Mouse (Mus musculus) ES-E14 (cell line): ENCODE results near the gene Cfap45. TPM values are rescaled to one million over a fixed set of nuclear protein-coding genes. Genes with fewer than 3 reads are reported as not detected.

ENCODE experiments used
- DNase-seq: peaks from one replicate; pipeline ENCODE4 v3.0.0-alpha.2; 2013; ENCODE audit warnings: low read depth, low spot score
- H3K27ac ChIP-seq: 2 replicates; pipeline ENCODE4 v1.5.1; 2012; ENCODE audit warnings: low read depth, mild to moderate bottlenecking, low read length, moderate library complexity, mixed read lengths; ENCODE audit not compliant: poor library complexity, insufficient read depth, severe bottlenecking
- H3K36me3 ChIP-seq: 2 replicates; pipeline ENCODE4 v1.6.1; 2012; ENCODE audit warnings: mild to moderate bottlenecking, low read length, moderate library complexity, mixed read lengths; ENCODE audit not compliant: control insufficient read depth, poor library complexity, insufficient read depth, severe bottlenecking
- H3K4me1 ChIP-seq, 2 experiments: fragments of 150-350 bp in 1 of 2; sonication (generic) in 1 of 2; 2 replicates each; pipeline ENCODE4 v1.6.1; 2012; ENCODE audit warnings: low read length in 2 of 2, mild to moderate bottlenecking in 1 of 2, mixed read lengths in 1 of 2; ENCODE audit not compliant: control insufficient read depth in 2 of 2, insufficient read depth in 2 of 2, poor library complexity in 1 of 2
- H3K4me3 ChIP-seq, 2 experiments: fragments of 150-350 bp in 1 of 2; sonication (generic) in 1 of 2; 2 replicates each; pipeline ENCODE4 v1.5.1; 2012; ENCODE audit warnings: low read length in 2 of 2, low read depth in 1 of 2, mild to moderate bottlenecking in 1 of 2, mixed read lengths in 1 of 2; ENCODE audit not compliant: insufficient read depth in 1 of 2, poor library complexity in 1 of 2, severe bottlenecking in 1 of 2
- H3K9ac ChIP-seq: 2 replicates; pipeline ENCODE4 v1.6.1; 2012; ENCODE audit warnings: low read depth, mild to moderate bottlenecking, low read length, mixed read lengths; ENCODE audit not compliant: poor library complexity, insufficient read depth, severe bottlenecking
- H3K9me3 ChIP-seq: fragments of 150-350 bp; sonication (generic); 2 replicates; pipeline ENCODE4 v1.6.1; 2012; ENCODE audit warnings: low read depth, mild to moderate bottlenecking, low read length; ENCODE audit not compliant: control insufficient read depth, insufficient read depth
- CHD2 ChIP-seq: IDR thresholded peaks from 2 replicates; pipeline ENCODE4 v1.6.1; 2014; ENCODE audit warnings: mild to moderate bottlenecking, low read depth, low read length, inconsistent platforms
- HCFC1 ChIP-seq: IDR thresholded peaks from 2 replicates; pipeline ENCODE4 v1.6.1; 2012; ENCODE audit warnings: low read length, inconsistent platforms, borderline replicate concordance; ENCODE audit not compliant: insufficient read depth
- MAFK ChIP-seq: IDR thresholded peaks from 2 replicates; pipeline ENCODE4 v1.6.1; 2014; ENCODE audit warnings: mild to moderate bottlenecking, low read depth, low read length, inconsistent platforms; ENCODE audit not compliant: insufficient read depth
- ZC3H11A ChIP-seq: IDR thresholded peaks from 2 replicates; pipeline ENCODE4 v1.6.1; 2012; ENCODE audit warnings: low read depth, mild to moderate bottlenecking, inconsistent platforms, low read length, borderline replicate concordance
- ZNF384 ChIP-seq: IDR thresholded peaks from 2 replicates; pipeline ENCODE4 v1.6.1; 2012; ENCODE audit warnings: low read depth, low read length, inconsistent platforms
- in situ Hi-C, 2 experiments: fragments of 600-800 bp; cut with MboI; formaldehyde crosslinking; loops; one replicate each; pipeline ENCODE4 v1.15.1; 2025; ENCODE audit warnings: low sequenced_read_pairs in 2 of 2, inconsistent platforms in 1 of 2; ENCODE audit not compliant: unreplicated experiment in 2 of 2
- total RNA-seq: library from RNA; depleted of rRNA; stranded (reverse); fragments of 300-350 nt; gene quantifications from 2 replicates; pipeline ENCODE4 v1.2.3, GENCODE M21; 2012

Gene Cfap45
- total RNA-seq, 1 experiment = 0.67 TPM

GRCm38 (mm10) chr1:172550551-172550951, 29.9 kb downstream of the Cfap45 start:
- in situ Hi-C loops = no loop called here
- Histone ChIP-seq H3K27ac (no peak overlapping the region), H3K9ac (peak overlapping the region; percentile 46), H3K9me3 (no peaks in the 10 kb centered on the region), H3K4me1 (peaks cover 2 to 9% of the 10 kb centered on the region in 2 experiments; a peak in 3 of 4 replicates), H3K4me3 (peak overlapping the region; percentile 57 to 66), H3K36me3 (no peaks in the 10 kb centered on the region)
- TF ChIP-seq CHD2 = no peak
- TF ChIP-seq HCFC1 = no peak
- no peak for TF ChIP-seq MAFK
- no peak for TF ChIP-seq ZC3H11A
- TF ChIP-seq ZNF384 = no peak
- DNase-seq = peak; percentile 47

GRCm38 (mm10) chr1:172551009-172551408, 30.4 kb downstream of the Cfap45 start:
- in situ Hi-C loops = no loop called here
- H3K36me3 ChIP-seq = no peaks in the 10 kb centered on the region
- peaks cover 2 to 9% of the 10 kb centered on the region in 2 experiments; a peak in 3 of 4 replicates for H3K4me1 ChIP-seq
- no peak overlapping the region for H3K27ac ChIP-seq
- no peak overlapping the region for H3K4me3 ChIP-seq
- TF ChIP-seq MAFK (no peak), ZNF384 (no peak), CHD2 (no peak), HCFC1 (no peak), ZC3H11A (no peak)
- H3K9me3 ChIP-seq = no peaks in the 10 kb centered on the region
- H3K9ac ChIP-seq = no peak overlapping the region
- no peak for DNase-seq

- no peaks in the 10 kb centered on the region for H3K9me3 ChIP-seq
- H3K4me1 ChIP-seq = peaks cover 2 to 9% of the 10 kb centered on the region in 2 experiments; a peak in 3 of 4 replicates
- H3K36me3 ChIP-seq = no peaks in the 10 kb centered on the region
- in situ Hi-C loops = no loop called here
- no peak for TF ChIP-seq MAFK
- no peak for TF ChIP-seq CHD2
- no peak for TF ChIP-seq ZNF384
- TF ChIP-seq HCFC1 = no peak
- TF ChIP-seq ZC3H11A = no peak
- no peak overlapping the region for H3K4me3 ChIP-seq
- no peak for DNase-seq
- H3K27ac ChIP-seq = no peak overlapping the region
- no peak overlapping the region for H3K9ac ChIP-seq
Observed at GRCm38 (mm10) chr1:172552623-172553022, 32.0 kb downstream of the Cfap45 start.

- no peak within 1 kb of the TSS for H3K4me3 ChIP-seq
- no peaks in the 10 kb centered on the region for H3K36me3 ChIP-seq
- DNase-seq = no peak
- TF ChIP-seq ZNF384 (no peak), ZC3H11A (no peak), HCFC1 (no peak), CHD2 (no peak), MAFK (no peak)
- no peak within 1 kb of the TSS for H3K9ac ChIP-seq
- no peaks in the 10 kb centered on the region for H3K9me3 ChIP-seq
- in situ Hi-C loops = no loop called here
- H3K4me1 ChIP-seq = no peaks in the 10 kb centered on the region
- no peak within 1 kb of the TSS for H3K27ac ChIP-seq
Observed at GRCm38 (mm10) chr1:172555638-172556037, 35.0 kb downstream of the Cfap45 start, which contains the start of gene Vsig8. Vsig8 (plus strand) TSS chr1:172555938.
